Mouse (Mus musculus): ENCODE measurements around the gene Cox11. TPM values are rescaled to one million over a fixed set of nuclear protein-coding genes. Genes with fewer than 3 reads are reported as not detected.
A peak's percentile ranks its signal among the peaks of the same experiment; 100 is the strongest.

Gene Cox11
- polyA plus RNA-seq, 1 experiment from 2014 or later: 42.8 TPM

DNA sequence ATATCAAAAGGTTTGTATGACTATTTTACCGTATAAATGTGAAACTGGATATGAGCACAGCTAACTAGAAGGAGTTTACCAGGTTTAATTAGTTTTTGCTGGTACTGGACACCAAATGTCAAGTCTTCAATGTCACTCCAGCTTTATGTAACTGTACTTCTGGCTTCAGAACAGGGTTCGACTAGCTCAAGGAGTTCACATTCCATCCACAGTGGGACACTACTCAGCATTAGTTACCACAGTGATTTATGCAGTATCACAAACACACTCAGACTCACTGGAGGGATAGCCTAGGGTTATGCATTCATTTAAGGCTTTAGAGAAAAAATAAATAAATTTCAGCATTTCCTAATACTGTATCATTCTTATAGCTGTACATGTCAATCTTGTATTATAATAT, 5.5 kb upstream of the Cox11 start:
- H3K4me2 ChIP-seq: no peak overlapping the region
- no peak overlapping the region for H3K4me3 ChIP-seq
- H3K27me3 ChIP-seq: no peaks in the 10 kb centered on the region
- H3K9me3 ChIP-seq: no peaks in the 10 kb centered on the region
- no peak overlapping the region for H3K9ac ChIP-seq
- no peak for ATAC-seq (ENCODE audit: insufficient number of reproducible peaks, insufficient read depth, low FRiP score, low TSS enrichment, low read depth)
- peaks cover 14% of the 10 kb centered on the region for H3K36me3 ChIP-seq
- H3K4me1 ChIP-seq: peaks cover 13% of the 10 kb centered on the region
- no peak overlapping the region for H3K27ac ChIP-seq
- WGBS: 79% methylated on average over 2 of the region's 2 CpGs

DNA sequence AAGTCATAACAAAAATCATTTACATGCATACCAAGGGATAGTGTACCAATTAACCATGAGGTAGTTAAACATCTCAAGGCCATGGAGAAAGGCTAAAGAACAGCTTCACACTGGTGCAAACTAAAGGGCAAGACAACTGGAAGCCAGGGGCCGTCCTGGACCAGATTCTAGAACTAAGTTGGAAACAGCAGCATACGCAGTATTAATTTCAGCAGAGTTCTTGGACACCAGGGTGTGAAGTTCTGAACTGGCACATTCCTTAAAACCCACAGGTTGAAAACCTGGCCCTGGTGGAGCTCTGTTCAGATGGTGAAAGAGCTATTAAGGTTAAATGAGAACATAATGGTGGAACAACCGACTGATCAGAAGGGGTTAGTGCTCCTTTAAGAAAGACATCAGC, 3.3 kb upstream of the Cox11 start:
- 84% methylated on average over 3 of the region's 3 CpGs for WGBS
- Histone ChIP-seq H3K4me3 (no peak overlapping the region), H3K36me3 (peaks cover 12% of the 10 kb centered on the region), H3K27ac (no peak overlapping the region), H3K27me3 (no peaks in the 10 kb centered on the region), H3K4me2 (no peak overlapping the region), H3K9me3 (no peaks in the 10 kb centered on the region), H3K9ac (no peak overlapping the region), H3K4me1 (peaks cover 15% of the 10 kb centered on the region)
- ATAC-seq (ENCODE audit: insufficient number of reproducible peaks, insufficient read depth, low FRiP score, low TSS enrichment, low read depth): no peak

DNA sequence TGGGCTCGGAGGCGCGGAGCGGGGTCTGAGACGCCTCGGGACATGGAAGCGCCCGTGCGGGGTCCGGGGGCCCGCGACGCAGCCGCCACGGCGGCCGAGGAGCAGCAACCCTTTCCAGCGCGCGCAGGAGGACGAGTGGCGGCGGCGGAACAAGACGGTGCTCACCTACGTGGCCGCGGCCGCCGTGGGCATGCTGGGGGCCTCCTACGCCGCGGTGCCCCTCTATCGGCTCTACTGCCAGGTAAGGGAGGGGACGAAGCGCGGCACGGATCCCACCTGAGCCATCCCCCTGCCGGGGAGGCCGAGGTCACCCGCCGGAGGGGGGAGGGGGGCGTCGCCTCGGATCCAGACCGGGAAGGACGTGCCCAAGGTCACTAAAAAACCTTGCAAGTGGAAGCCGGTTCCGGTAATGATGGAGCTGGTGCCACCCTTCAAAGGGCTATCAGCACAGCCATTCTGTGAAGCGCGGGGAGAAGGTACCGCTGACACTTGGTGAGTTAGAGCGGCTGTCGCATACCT, 398 bp downstream of the Cox11 start:
- Histone ChIP-seq H3K36me3 (peaks cover 19% of the 10 kb centered on the region), H3K9me3 (no peaks in the 10 kb centered on the region), H3K4me2 (peak overlapping the region; percentile 70), H3K9ac (peak overlapping the region; percentile 95), H3K4me3 (peak overlapping the region; percentile 85), H3K27me3 (no peaks in the 10 kb centered on the region), H3K27ac (peak overlapping the region; percentile 97), H3K4me1 (peaks cover 19% of the 10 kb centered on the region)
- peak; percentile 67 for ATAC-seq (ENCODE audit: insufficient number of reproducible peaks, insufficient read depth, low FRiP score, low TSS enrichment, low read depth)
- 1% methylated on average over 49 of the region's 54 CpGs for WGBS

- H3K4me3 ChIP-seq: no peak overlapping the region
- H3K4me2 ChIP-seq: no peak overlapping the region
- WGBS: 87% methylated on average over 6 of the region's 6 CpGs
- no peak overlapping the region for H3K9ac ChIP-seq
- H3K36me3 ChIP-seq: peaks cover 60% of the 10 kb centered on the region
- H3K27me3 ChIP-seq: no peaks in the 10 kb centered on the region
- no peaks in the 10 kb centered on the region for H3K4me1 ChIP-seq
- 0 out of 2 replicates have a peak overlapping the region, but pooled peaks have one; percentile 11 for H3K27ac ChIP-seq
- H3K9me3 ChIP-seq: no peaks in the 10 kb centered on the region
- ATAC-seq (ENCODE audit: insufficient number of reproducible peaks, insufficient read depth, low FRiP score, low TSS enrichment, low read depth): no peak
Measured at GRCm38 (mm10) chr11:90649777-90650176, 11.8 kb downstream of the Cox11 start.

- Histone ChIP-seq H3K4me3 (no peak overlapping the region), H3K4me1 (no peaks in the 10 kb centered on the region), H3K4me2 (no peak overlapping the region), H3K27me3 (no peaks in the 10 kb centered on the region), H3K36me3 (peaks cover 59% of the 10 kb centered on the region), H3K27ac (no peak overlapping the region), H3K9me3 (no peaks in the 10 kb centered on the region), H3K9ac (no peak overlapping the region)
- no peak for ATAC-seq (ENCODE audit: insufficient number of reproducible peaks, insufficient read depth, low FRiP score, low TSS enrichment, low read depth)
- 82% methylated on average over 9 of the region's 9 CpGs for WGBS
Measured at GRCm38 (mm10) chr11:90650231-90650885, 12.4 kb downstream of the Cox11 start.

- no peak overlapping the region for H3K27ac ChIP-seq
- no peaks in the 10 kb centered on the region for H3K27me3 ChIP-seq
- H3K9ac ChIP-seq: no peak overlapping the region
- H3K4me1 ChIP-seq: no peaks in the 10 kb centered on the region
- H3K9me3 ChIP-seq: no peaks in the 10 kb centered on the region
- 91% methylated on average over 4 of the region's 4 CpGs for WGBS
- no peak for ATAC-seq (ENCODE audit: insufficient number of reproducible peaks, insufficient read depth, low FRiP score, low TSS enrichment, low read depth)
- H3K36me3 ChIP-seq: peaks cover 56% of the 10 kb centered on the region
- no peak overlapping the region for H3K4me3 ChIP-seq
- no peak overlapping the region for H3K4me2 ChIP-seq
Measured at GRCm38 (mm10) chr11:90652603-90653002, 14.6 kb downstream of the Cox11 start.

DNA sequence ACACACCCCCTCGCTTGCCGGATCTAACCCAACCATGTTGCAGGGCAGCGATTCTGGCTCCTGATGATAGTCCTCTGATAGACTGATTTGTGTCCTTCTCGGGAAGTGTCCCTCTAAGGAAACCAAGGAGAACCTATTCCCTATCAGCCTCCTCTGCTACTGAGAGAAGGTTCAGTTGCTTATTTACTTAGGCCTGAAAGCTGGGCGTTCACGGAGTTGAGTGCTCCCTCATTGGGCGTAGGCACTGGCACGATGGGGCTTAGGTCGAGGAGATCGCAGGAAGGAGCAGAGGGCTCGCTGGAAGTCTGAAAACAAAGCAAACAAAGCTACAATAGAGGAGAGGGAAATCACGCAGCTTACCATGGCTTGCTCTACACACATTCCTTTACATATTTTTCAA, 19.6 kb downstream of the Cox11 start:
- no peaks in the 10 kb centered on the region for H3K27me3 ChIP-seq
- no peak for ATAC-seq (ENCODE audit: insufficient number of reproducible peaks, insufficient read depth, low FRiP score, low TSS enrichment, low read depth)
- no peak overlapping the region for H3K9ac ChIP-seq
- H3K4me1 ChIP-seq: peaks cover 7% of the 10 kb centered on the region
- no peak overlapping the region for H3K4me2 ChIP-seq
- H3K9me3 ChIP-seq: no peaks in the 10 kb centered on the region
- H3K27ac ChIP-seq: no peak overlapping the region
- 92% methylated on average over 12 of the region's 12 CpGs for WGBS
- peaks cover 35% of the 10 kb centered on the region for H3K36me3 ChIP-seq
- no peak overlapping the region for H3K4me3 ChIP-seq

DNA sequence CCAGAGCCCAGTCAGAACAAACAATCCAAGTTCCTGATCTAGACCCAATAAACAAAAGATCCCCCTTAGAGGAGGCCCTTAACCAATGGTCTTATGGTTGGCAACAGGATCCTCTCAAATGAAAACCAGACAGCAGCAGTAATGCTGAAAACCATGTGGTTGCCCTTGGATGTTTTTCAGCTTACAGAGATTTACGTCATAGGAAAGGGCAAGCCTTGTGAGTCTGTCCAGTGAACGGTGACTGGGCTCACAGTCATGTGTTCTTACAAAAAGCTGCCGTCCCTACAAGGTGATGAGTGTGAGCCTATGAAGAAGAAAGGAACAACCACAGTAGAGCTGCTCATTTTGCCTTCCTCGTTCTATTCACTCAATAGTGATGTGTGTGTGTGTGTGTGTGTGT, 22.7 kb downstream of the Cox11 start:
- Histone ChIP-seq H3K27ac (no peak overlapping the region), H3K36me3 (peaks cover 25% of the 10 kb centered on the region), H3K27me3 (no peaks in the 10 kb centered on the region), H3K4me1 (peaks cover 27% of the 10 kb centered on the region), H3K4me3 (no peak overlapping the region), H3K9ac (no peak overlapping the region), H3K9me3 (no peaks in the 10 kb centered on the region), H3K4me2 (no peak overlapping the region)
- ATAC-seq (ENCODE audit: insufficient number of reproducible peaks, insufficient read depth, low FRiP score, low TSS enrichment, low read depth): no peak
- 57% methylated on average over 4 of the region's 4 CpGs for WGBS

DNA sequence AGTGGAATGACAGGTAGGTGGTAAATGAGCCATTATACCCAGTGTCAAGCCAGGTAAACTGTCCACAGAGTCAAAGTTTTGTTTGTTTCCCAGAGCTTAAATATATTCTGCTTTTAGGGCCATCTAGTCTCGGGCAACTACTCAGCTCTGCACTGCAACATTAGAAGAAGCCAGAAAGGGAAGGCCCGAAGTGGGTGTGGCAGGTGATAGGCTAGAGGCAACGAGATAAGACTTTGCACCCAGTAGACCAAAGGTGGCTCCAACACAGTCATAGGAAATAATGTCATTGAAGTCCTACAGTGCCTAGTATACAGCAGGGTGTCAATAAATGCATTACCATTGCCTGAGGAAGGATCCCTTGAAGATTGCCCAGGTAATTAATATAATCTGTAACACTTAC, 25.1 kb downstream of the Cox11 start:
- H3K36me3 ChIP-seq: peaks cover 11% of the 10 kb centered on the region
- no peak overlapping the region for H3K9ac ChIP-seq
- no peaks in the 10 kb centered on the region for H3K27me3 ChIP-seq
- H3K4me2 ChIP-seq: no peak overlapping the region
- no peaks in the 10 kb centered on the region for H3K9me3 ChIP-seq
- ATAC-seq (ENCODE audit: insufficient number of reproducible peaks, insufficient read depth, low FRiP score, low TSS enrichment, low read depth): no peak
- H3K4me3 ChIP-seq: no peak overlapping the region
- H3K4me1 ChIP-seq: peaks cover 36% of the 10 kb centered on the region
- H3K27ac ChIP-seq: 0 out of 2 replicates have a peak overlapping the region, but pooled peaks have one; percentile 89
- WGBS: 84% methylated on average over 3 of the region's 3 CpGs

GRCm38 (mm10) chr11:90663618-90664297, 25.8 kb downstream of the Cox11 start:
- no peak overlapping the region for H3K4me3 ChIP-seq
- ATAC-seq (ENCODE audit: insufficient number of reproducible peaks, insufficient read depth, low FRiP score, low TSS enrichment, low read depth): no peak
- peaks cover 12% of the 10 kb centered on the region for H3K36me3 ChIP-seq
- 41% methylated on average over 5 of the region's 5 CpGs for WGBS
- H3K27ac ChIP-seq: peak overlapping the region; percentile 89
- 0 out of 2 replicates have a peak overlapping the region, but pooled peaks have one; percentile 5 for H3K4me2 ChIP-seq
- no peak overlapping the region for H3K9ac ChIP-seq
- peaks cover 36% of the 10 kb centered on the region for H3K4me1 ChIP-seq
- H3K27me3 ChIP-seq: no peaks in the 10 kb centered on the region
- no peaks in the 10 kb centered on the region for H3K9me3 ChIP-seq

DNA sequence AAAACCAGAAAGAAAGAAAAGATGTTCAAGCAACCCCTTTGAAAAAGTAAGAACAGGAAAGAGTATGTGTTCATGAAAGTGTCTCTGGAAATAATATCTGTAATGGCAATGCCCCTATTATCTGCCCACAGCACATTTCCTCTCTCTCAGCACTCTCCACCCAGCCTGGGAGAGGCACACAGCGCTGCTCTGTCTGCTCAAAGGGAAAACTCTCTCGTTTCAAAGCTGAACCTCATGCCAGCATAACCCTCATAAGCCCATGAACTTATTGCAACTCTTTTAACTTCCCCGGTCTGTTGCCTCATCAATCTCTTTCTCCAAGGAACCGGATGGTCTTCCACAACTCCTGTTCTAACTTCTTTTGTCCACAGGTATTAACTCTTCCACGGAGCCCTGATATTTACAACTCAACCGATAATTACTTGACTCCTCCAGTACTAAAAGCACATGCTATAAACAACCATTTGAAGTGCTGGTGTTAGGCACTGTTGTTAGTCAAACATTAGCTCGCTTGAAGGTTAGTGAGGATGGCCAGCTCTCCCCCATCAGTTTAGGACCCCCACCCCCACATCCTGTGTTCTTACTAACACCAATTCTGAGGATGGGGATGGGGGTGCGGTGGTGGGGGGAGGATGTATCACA, 26.5 kb downstream of the Cox11 start:
- H3K9me3 ChIP-seq: no peaks in the 10 kb centered on the region
- ATAC-seq (ENCODE audit: insufficient number of reproducible peaks, insufficient read depth, low FRiP score, low TSS enrichment, low read depth): 0 out of 2 replicates have a peak, but pooled peaks have one; percentile 24
- peak overlapping the region; percentile 41 for H3K4me2 ChIP-seq

More for the DNA sequence above, 26.5 kb downstream of the Cox11 start:
- peak overlapping the region; percentile 89 for H3K27ac ChIP-seq
- peaks cover 15% of the 10 kb centered on the region for H3K36me3 ChIP-seq
- 24% methylated on average over 8 of the region's 8 CpGs for WGBS
- peaks cover 36% of the 10 kb centered on the region for H3K4me1 ChIP-seq
- H3K9ac ChIP-seq: 0 out of 2 replicates have a peak overlapping the region, but pooled peaks have one; percentile 28
- no peaks in the 10 kb centered on the region for H3K27me3 ChIP-seq
- no peak overlapping the region for H3K4me3 ChIP-seq
